Mouse (Mus musculus) heart, adult 11 months (tissue): ENCODE measurements around the gene Gm17581.
"Not testable (repeated sequence)": the region's sequence is repeated elsewhere in the genome, so short reads cannot be mapped to it uniquely, and the experiment has no call there.

Experiments
- DNase-seq: peaks from one replicate; pipeline ENCODE4 v3.0.0; 2022

Gm17581 gene

DNA sequence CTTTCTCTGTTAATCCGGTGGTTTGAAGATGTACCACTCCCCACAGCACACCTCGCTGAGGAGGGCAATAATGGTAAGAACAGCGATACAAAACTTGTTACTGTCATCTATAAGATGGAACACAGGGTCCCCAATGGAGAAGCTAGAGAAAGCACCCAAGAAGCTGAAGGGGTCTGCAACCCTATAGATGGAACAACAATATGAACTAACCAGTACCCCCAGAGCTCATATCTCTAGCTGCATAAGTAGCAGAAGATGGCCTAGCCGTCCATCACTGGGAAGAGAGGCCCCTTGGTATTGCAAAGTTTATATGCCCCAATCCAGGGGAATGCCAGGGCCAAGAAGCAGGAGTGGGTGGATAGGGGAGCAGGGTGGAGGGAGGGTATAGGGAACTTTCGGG is at the start of gene Gm17581:
Gm17581 (minus strand) TSS at position 101 of the 400 bp plus-strand sequence.
- DNase-seq, result not testable (repeated sequence)

DNA sequence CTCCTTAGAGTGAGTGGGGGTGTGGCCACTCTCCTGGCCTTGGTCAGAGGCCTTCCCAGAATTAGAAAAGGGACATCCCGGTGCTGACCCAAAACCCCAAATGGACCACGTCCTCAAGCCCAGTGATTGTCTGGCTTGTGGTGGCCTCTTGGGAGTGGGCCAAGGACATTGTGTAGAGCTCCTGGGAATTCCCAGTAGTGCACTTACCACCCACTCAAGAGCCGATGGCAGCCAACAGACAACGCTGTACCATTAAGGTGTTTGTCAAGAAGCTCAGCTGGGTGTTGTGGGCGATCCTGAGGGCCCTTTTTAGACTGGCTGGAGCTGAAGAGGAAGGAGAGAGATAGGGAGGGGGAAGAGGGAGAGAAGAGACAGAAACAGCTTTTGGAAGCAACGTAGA is 48.9 kb upstream of the Gm17581 start:
- DNase-seq, result no peak

DNA sequence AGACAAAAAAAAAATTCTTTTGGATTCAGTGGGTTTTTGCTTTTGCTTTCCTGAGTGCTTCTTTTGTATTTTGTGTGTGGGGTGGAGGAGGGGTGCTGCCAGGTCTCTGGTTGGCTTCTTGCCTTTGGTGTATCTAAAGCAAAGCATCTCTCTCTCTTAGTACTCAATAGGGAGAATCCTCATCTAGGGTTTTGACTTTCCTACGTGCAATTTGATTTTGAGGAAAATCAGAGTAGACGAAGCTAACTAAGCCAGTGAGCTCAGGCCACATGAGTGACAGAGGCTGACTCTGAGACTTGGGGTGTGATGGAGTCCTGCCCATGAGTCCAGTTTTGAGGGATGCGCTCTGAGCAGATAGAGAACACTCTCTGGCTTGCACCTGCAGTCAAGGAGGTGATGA is 43.8 kb upstream of the Gm17581 start:
- no peak for DNase-seq

DNA sequence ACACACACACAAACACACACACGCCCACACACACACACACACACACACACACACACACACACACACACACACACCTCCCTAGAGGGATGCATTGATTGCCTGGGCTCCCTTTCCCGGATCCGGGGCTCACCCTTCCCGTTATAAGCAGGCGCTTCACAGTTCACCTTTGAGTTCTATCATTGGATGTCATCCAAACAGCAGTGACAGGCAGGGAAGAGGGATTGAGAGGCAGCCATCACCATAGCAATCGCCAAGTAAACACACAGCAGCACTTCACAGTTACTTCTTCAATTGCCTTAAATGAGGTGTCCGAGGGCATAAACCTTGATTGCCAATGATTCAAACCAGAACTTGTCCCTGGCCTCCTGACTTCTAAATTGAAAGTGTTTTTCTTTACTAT is 43.4 kb upstream of the Gm17581 start:
- no peak for DNase-seq

DNA sequence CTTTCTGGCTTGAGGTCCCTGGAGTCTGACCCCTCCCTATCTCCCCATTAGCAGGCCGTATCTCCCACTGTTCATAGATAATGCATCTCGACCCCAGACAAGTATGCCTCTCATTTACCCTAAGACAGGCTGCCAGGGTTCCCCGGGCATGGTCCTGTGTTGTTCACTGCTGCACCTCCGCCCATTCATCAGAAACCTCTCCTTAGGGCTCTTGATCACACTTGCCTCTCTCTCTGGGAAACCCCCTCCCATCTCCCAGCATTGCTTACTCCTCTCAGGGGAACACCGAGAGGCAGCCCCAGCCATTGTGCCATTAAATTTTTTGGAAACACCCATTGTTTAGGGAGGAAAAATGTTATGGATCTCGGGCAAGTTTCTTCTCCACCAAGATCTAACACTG is 42.3 kb upstream of the Gm17581 start:
- DNase-seq, result no peak

DNA sequence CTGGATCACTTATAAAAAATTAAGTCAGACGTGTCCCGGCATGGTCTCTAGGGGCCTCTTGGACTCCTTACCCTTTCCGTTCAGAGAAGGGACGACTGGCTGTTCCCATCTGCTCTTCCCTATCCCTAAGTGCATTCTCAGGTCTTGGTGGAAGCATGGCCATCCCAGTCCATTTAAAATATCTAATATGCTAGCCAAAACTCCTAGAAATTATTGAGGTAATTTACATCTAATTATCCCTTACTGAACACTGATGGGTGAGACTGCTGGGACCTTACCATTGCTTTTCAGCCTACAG is 42.0 kb upstream of the Gm17581 start:
- DNase-seq, result no peak

DNA sequence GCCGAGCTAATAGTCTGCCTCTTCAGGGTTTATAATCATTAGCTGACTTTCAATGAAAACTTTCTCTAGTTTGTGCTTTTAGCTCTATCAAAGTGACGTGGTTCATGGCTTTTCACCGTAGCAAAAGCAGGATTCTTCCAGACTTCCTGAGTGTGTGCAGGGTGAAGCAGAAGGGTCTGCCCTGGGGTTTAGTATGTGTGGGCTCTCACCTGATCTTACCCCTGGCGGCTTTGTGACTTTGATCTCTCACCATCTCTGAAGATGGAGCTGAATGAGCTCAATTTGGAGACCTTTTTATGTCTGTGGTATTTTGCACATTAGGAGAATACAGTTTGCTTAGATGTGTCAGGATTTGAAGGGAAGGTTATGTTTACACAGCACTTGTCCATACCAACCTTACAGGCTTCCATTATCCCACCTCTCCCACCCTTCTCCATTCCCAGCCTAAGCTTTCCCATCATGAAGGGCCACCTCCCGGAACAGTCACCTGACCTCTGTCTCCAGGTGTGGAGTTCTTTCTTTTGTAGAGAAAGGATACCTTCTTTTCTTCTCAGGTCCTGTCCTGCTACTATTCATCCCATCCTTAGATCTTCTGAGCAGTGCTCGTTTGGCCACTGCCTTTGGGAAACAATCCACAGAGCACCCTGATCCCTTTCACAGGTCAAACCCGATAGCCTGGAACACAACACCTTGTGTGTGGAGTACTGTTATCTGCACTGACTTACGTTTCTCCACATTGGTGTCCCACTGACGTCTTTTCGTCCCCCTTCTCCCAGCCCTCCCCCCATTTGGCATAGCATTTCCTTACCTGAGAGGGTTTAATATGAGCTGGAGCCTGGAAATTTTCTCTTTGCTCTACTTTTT is 41.4 kb upstream of the Gm17581 start:
- no peak for DNase-seq

DNA sequence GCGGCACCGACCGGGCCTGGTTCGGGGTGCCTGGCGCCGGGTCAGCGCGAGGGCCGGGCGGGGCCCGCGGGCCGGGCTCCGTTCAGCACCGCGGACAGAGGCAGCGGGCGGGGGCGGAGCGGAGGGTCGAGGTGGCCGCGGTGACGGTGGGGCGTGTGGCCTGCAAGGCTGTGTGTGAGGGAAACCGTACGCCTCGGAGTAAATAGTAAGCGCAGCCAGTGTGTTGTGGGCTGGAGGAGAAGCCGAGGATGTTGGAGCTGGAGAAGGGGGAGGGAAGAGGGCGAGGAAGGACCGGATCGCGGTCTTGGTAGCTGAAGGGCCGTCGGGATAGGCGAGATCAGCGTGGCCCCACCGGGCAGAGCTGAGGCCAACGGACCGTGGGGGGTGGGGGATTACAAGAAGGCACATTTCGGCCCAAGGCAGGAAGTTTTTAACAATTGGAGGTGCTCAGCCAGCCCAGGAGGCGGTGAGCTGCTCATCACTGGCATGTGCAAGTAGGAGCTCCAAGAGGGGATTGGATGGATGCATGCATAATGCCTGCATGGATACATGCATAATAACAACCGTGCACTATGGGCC is 40.1 kb upstream of the Gm17581 start:
- DNase-seq, result peak; percentile 92

DNA sequence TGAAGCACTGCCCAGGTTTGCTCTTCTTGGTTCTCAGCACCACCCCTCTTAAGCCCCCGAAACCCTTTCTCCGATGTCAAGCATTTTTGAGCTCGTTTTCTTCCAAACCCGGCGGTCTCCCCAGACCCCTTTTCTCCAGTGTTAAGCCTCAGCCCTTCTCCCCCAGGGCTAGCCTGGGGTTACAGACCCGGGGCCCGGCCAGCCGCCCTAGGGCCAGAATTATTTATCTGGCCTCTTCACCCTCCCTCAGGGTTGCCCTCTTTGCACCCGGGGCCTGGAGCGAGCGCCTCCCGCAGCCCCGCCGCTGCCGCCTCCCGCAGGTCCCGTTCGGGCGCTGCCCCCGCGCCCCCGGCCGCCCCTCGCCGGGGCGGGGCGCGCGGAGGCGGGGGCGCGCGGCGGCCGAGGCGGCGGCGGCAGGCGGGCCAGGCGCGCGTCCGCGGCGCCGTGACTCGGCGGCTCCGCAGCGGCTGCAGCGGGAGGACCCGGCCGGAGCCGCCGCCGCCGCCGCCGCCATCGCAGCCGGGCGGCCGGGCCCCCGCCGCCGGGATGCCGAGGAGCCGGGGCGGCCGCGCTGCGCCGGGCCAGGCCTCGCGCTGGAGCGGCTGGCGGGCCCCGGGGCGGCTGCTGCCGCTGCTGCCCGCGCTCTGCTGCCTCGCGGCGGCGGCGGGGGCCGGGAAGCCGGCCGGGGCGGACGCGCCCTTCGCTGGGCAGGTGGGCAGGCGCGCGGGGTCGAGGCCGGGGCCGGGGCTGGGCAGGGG is 39.4 kb upstream of the Gm17581 start, which contains the start of gene Mmp24:
Mmp24 (plus strand) TSS at position 416 of the 758 bp plus-strand sequence.
- no peak for DNase-seq

DNA sequence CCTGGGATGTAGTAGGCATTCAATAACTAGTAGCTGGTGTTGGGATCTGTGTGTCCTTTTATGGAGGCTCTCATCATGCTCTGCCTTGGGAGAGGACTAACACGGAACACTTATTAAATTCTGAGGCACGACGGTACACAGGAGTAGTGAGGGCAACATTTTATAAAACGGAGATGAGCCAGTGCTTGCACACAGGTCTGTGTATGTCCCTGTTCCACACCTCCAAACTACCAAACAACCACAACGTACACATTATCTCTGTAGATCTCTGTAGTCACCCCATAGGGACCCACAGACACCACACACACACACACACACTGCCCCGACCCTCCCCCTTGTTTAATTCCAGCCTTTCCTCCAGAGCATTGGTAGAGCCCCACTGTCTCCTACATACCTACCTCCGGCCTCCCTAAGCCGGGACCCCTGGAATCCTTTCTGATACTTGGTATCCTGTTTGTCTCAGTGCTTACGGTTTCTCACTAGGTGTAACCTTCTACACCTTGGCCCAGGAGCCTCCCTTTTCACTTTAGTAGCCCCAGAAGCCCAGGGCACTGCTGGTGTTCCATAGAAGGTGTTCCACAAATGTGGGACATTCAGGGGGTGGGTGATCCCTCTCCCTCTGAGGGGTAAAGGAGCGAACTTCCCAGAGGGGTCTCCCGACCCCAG is 38.7 kb upstream of the Gm17581 start:
- no peak for DNase-seq

DNA sequence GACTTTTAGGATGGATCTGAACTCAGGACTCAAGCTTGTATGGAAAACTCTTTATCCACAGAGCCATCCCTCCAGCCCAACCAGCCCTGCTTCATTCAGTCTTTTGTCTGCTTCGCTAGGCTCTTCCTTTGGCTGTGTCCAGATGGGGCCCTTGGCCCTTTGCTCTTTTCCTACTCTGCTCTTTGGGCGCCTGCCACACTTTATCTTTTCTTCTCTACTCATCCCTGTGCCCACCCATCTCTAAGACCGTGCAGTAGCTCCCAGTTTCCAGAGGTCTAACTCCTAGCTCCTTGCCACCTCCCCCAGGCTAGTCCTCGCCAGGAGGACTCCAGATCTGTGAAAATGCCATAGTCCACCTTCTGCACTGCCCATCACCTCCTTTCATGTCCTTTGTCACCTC is 38.0 kb upstream of the Gm17581 start:
- no peak for DNase-seq

DNA sequence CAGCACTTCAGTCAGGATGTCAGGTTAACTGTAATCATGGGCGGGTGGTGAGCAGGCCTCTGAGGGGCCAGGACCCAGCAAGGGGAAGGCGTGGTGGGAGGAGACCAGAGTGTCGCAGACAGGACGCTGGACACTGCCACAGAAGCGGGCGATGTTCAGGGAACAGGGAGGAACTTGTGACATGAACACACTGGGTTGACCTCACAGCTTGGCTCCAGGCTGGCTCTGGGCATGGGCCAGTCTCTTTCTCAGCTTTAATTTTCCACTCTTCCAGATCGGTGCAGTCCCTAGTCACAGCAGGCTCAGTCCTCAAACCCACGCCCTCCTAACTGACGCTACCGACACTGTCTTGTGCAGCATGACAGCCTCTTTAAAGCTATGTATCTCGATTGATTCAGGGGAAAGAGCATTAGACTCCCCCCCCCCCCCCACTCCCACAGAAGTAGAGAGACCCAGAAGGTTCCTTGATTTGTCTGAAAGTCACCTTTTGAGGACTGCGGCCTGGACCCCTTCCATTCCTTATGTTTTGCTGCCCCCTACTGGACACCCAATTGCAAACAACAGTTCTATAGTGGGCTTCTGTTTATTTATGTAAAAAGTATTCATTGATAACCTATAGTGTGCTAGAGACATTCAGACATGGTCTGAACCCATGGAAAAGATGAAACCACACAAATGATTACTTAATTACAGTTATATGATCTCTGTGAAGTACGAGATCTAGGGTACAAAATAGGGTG is 29.2 kb upstream of the Gm17581 start:
- peak; percentile 94 for DNase-seq

DNA sequence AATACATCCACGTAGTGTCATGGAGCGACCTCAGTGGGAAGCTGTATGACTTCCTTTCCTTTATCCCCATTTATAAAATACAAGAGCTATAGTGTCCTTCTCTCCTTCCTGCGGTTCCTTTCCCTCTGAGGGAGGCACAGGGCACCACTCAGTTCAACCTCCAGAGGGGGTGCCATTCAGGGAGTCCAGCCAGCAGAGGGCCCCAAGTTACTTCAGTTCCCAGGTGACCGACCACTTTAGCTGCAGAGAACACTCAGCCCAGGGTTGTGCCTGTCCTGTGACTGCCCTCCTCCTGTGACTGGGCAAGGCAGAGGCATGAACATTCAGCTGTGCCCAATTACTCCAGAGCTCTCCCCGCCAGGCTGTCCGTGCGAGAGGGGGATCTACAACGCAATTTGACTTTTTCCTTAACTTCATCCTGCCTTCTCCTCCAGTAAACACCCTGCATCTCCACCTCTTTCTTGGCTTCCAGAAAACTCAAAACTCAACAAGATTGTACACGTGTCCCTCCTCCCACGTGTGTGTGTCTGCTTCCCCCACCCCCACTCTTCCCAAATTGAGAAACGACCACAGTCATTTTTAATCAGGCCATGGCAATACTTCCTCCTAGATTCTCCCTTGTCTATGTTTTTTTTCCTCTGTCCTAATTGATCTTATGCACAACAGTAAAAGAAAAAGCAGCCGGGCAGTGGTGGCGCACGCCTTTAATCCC is 21.3 kb upstream of the Gm17581 start:
- DNase-seq, result no peak

DNA sequence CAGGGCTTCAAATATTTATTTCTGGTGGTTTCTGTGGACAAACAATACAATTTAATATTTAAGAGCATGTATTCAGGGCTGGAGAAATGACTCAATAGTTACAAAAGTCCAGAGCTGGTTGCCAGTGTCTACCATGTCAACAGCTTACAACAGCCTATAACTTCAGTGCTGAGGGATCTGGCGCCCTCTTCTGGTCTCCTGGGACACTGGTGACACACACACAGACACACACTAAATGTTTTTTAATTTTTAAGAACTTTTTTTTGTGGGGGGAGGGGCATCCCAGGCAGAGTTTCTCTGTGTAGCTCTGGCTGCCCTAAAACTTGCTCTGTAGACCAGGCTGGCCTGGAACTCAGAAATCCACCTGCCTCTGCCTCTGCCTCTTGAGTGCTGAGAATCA is 20.1 kb upstream of the Gm17581 start:
- no peak for DNase-seq

DNA sequence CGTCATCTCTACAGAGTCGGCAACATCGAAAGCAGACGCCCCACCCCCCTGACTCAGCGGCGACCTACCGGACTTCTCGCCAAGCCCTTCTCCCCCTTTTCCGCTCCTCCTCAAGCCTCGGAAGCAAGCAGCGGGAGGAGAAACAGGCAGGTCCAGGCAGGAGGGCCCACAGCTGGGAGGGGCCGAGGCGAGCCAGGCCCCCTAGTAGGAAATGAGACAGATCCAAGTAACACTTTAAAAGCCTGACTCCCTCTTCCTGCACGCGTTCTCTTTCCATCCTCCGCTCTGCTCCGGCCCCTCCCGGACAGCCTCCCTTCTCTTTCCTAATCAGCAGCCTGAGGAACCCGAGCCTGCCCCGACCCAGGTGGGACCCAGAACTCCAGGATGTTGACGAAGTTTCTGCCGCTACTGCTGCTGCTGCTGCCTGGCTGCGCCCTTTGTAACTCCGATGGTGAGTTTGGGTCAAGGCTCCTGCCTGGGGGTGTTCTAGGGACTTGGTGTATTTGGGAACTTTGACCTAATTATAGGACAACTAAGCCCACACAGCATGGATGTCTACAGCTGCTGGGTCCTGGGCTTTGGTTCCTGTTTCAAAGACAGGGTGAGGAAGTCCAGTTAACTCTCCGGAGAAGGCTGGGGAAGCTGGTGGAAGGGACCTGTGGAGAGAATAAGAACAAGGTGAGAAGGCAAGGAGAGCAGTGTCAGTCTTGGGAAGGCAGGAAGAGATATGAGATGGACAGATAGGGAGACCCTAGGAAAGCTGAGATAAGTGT is 15.5 kb upstream of the Gm17581 start, which contains the start of gene Procr:
Procr (plus strand) TSS at position 104 of the 773 bp plus-strand sequence.
- peak; percentile 98 for DNase-seq

DNA sequence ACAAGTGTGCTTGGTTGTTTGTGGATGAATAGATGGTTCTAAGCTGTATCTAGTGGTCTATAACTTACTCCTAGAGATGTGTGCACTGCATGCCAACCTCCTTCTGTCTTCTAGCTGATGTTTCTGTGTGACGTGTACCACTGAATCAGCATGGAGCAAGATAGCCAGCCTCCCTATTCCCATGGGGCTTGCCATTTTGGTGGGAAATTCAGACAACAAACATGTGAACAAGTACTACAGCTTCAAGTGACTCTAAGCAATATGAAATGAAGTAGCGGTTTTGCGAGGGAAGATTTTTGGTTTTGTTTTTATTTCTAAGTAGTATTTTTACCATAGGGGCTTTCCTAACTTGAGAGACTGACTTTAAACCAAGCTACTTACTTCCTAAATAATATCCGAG is 13.7 kb upstream of the Gm17581 start:
- DNase-seq, result no peak

DNA sequence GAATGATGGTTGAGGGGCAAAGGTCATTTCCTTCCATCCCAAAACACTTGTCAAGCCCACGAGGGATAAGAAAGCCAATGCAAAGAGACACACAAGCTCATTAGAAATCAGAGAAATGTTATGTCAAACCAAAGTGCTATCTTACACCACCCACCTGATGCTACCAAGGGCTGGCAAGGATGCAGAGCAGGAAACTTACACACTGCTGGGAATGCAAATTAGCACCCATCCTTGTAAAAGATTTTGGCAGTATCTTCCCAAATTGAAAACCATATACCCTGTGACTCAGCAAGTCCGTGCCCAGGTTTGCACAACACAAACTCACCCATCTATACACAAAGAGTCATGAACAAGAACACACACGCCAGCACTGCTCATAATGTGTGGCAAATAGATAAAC is 9.8 kb upstream of the Gm17581 start:
- DNase-seq, result no peak

DNA sequence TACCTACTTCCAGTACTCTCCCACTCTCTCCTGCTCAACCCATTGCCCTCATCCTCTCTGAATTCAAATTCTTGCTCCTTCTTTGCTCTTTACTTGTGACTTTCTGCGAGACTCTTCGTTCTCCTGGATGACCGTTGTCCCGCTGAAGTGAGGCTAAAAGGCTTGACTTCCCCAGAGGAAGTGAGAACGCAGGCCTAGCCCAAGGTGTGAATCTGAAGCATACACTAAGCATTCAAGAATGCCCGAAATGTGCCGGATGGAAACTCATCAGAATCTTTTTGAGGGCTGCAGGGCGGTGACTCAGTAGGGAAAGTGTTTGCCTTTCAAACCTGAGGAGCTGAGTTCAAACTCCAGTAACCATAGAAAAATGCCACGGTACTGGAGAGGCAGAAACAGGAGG is 7.7 kb upstream of the Gm17581 start:
- no peak for DNase-seq

DNA sequence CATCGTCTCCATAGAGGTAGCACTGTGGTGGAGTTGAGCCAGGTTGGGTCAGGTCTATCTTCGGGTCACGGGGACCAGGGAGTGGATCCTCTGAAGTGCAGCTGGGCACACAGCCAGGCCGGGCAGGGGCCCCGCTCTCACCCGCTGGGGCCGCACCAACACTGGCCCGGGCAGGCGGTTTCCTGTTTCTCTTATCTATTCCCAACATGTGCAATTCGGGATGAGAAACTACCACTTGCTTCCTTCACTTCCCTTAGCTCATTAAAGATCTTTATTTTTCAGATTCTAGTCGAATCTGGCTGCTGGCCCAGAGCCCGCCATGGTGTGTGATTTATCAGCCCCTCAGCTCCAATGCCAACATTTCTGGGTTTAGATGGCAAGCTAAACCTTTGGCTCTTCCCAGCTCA is 7.3 kb upstream of the Gm17581 start:
- DNase-seq, result peak; percentile 94

DNA sequence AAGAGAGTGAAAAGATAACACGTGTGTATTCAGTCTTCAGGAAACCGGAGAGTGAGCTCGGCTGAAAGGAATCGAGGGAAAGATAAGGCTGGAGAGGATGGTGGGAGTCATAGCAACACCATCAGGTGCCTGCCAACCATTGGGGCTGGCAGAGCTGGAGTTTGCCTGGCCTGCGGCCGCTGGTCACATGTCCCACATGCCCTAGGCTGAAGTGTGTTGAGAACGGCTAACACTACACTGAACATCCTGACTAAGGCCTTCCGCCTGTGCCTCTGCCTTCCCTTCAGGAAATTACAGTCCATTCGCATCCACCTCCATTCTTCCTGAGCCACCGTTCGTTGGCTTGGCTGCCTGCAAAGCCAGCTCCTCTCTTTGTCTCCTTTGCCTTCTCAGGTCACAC is 6.5 kb upstream of the Gm17581 start:
- no peak for DNase-seq

DNA sequence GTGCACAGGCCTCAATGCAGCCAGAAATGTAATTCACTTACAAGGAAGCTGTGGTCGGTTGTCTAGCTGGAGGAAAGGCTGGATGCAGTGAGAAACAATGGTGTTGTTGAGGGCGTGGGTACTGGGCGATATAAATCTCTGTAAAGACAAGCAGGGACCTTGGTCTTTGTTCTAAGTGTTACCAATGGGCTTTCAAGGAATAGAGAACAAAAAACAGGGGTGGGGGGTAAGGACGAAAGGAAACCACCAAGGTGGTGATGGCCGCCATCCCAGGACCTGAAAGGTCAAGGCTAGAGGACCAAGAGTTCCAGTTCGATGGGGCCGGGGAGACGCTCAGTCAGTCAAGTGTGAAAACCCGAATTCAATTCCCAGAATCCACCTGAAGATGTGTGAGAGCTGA is 2.1 kb upstream of the Gm17581 start:
- DNase-seq, result no peak
